Mouse (Mus musculus) lung, postnatal 0 days (tissue): ENCODE results near the gene Pih1d3.

Experiments
- CTCF ChIP-seq: IDR thresholded peaks from 2 replicates; pipeline ENCODE4 v1.5.1; 2016; ENCODE audit warnings: antibody characterized with exemption, mild to moderate bottlenecking
- EP300 ChIP-seq: IDR thresholded peaks from 2 replicates; pipeline ENCODE4 v1.6.1; 2016; ENCODE audit warnings: antibody characterized with exemption, mild to moderate bottlenecking, control low read depth

DNA sequence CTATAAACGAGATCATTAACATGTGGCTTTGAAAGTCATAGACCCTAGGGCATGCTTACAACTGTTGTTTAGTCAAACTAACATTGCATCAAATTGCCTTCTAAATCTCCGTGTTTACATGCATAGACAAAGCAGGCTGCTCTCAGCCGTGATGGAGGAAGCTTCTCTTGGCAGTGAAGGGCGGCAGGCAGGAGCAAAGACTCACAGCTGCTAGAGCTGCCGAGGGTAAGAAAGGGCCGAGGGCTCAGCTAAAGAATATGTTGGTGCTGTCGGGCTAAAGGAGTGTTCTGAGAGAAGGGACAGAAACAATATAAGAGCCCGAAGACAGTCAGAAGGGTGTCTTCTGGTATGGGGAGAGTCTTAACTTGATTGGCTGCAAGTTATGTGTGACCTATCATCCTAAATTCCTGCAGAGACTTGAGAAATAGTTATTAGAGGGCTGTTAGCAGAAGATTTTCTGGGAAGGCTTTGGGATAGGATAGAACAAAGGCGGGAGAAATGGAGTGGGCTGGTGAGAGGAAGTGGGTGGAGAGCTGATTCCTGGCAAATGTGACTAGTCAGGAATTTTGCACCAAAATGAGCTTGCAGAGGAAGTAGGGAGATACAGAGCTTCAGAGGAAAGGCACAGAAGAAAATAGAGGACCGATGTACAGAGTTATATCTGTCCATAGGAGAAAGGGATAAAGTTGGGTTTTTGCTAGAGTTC, 37.7 kb downstream of the Pih1d3 start:
- no peak for TF ChIP-seq CTCF
- no peak for TF ChIP-seq EP300
